Mouse (Mus musculus) heart, postnatal 36 days (tissue): ENCODE data around the gene Rab11a. TPM values are rescaled to one million over a fixed set of nuclear protein-coding genes. Genes with fewer than 3 reads are reported as not detected.
"Not testable (repeated sequence)": the region's sequence is repeated elsewhere in the genome, so short reads cannot be mapped to it uniquely, and the experiment has no call there.

Experiments
- DNase-seq, 2 experiments: peaks; one replicate each; pipeline ENCODE4 v3.0.0; 2021 to 2022
- intact Hi-C: fragments of 180-260 bp; cut with DNase I; formaldehyde crosslinking; loops from one replicate; pipeline ENCODE4 v1.15.1; 2025
- microRNA-seq, 2 experiments: library from miRNA; unstranded; fragments of <30 nt; microRNA quantifications; one replicate each; pipeline ENCODE4 v1.2.0; 2021; ENCODE audit warnings: borderline number of aligned reads in 2 of 2
- total RNA-seq, 2 experiments: library from RNA; stranded (reverse); gene quantifications; 2 replicates each; pipeline ENCODE4 v1.2.3; 2021

Gene Rab11a
- total RNA-seq, 2 experiments from 2014 or later: 181 to 194 TPM

- intact Hi-C loops: no loop called here
- DNase-seq: no peak
These were observed 39.9 kb downstream of the Rab11a start for GRCm38 (mm10) chr9:64697677-64698076.

GRCm38 (mm10) chr9:64697006-64697405, 40.6 kb downstream of the Rab11a start:
- intact Hi-C loops: no loop called here
- no peak for DNase-seq

GRCm38 (mm10) chr9:64696404-64696803, 41.2 kb downstream of the Rab11a start:
- intact Hi-C loops: no loop called here
- DNase-seq: peak in 1 of 2 experiments; percentile 14

GRCm38 (mm10) chr9:64695266-64695665, 42.3 kb downstream of the Rab11a start:
- no peak for DNase-seq
- intact Hi-C loops: no loop called here

- intact Hi-C loops: loop anchor here (2.0 kb wide), 1 partner anchor 346 kb away; no protein-coding TSS in a partner anchor
- no peak for DNase-seq
These were observed 44.5 kb downstream of the Rab11a start for GRCm38 (mm10) chr9:64693094-64693493.

- DNase-seq: peak in 1 of 2 experiments; percentile 43
- intact Hi-C loops: loop anchor here (2.0 kb wide), 1 partner anchor 296 kb away; no protein-coding TSS in a partner anchor
These were observed 46.4 kb downstream of the Rab11a start for GRCm38 (mm10) chr9:64691176-64691575.

- intact Hi-C loops: loop anchor here (2.0 kb wide), 1 partner anchor 296 kb away; no protein-coding TSS in a partner anchor
These were observed 46.8 kb downstream of the Rab11a start for GRCm38 (mm10) chr9:64690771-64691170.

GRCm38 (mm10) chr9:64688015-64688394, 49.6 kb downstream of the Rab11a start:
- intact Hi-C loops: no loop called here
- no peak for DNase-seq

More at GRCm38 (mm10) chr9:64690771-64691170, 46.8 kb downstream of the Rab11a start:
- DNase-seq: no peak

- no peak for DNase-seq
- intact Hi-C loops: no loop called here
These were observed 50.2 kb downstream of the Rab11a start for GRCm38 (mm10) chr9:64687122-64688014.

- intact Hi-C loops, DNase-seq: not testable (repeated sequence)
These were observed 65.9 kb downstream of the Rab11a start for GRCm38 (mm10) chr9:64671341-64672319.

GRCm38 (mm10) chr9:64668001-64668400, 69.6 kb downstream of the Rab11a start:
- DNase-seq: no peak
- intact Hi-C loops: no loop called here

GRCm38 (mm10) chr9:64667513-64667912, 70.0 kb downstream of the Rab11a start:
- no peak for DNase-seq

GRCm38 (mm10) chr9:64666549-64666948, 71.0 kb downstream of the Rab11a start:
- DNase-seq: peak; percentile 12 to 17
- intact Hi-C loops: no loop called here

More at GRCm38 (mm10) chr9:64667513-64667912, 70.0 kb downstream of the Rab11a start:
- intact Hi-C loops: no loop called here

Small RNA genes lying within 50 kb of the gene (microRNA-seq; reads per million reads assigned to microRNA genes)
- 0 reads per million in 2 experiments for gene Gm47308

Other genes starting within 250 kb of the Rab11a start
- 1 to 10 TPM; 7.7 to 8.4 TPM for gene Dennd4a, start 73.6 kb upstream of the Rab11a start, total RNA-seq
- gene Slc24a1, start 213.8 kb upstream of the Rab11a start, total RNA-seq: under 1 TPM; 0.14 to 0.22 TPM
- 10 to 100 TPM; 15.9 to 16.0 TPM for gene Ints14, start 223.1 kb upstream of the Rab11a start, total RNA-seq